Mouse (Mus musculus) cerebral cortex, adult 2 months (tissue): ENCODE measurements around the gene Oaz2.

Source experiments
- WGBS: fragments of 180-500 bp; shearing (Covaris S2); methylation state at CpG from one replicate; pipeline ENCODE4 v1.1.7; 2018; 5-methylcytosine and 5-hydroxymethylcytosine counted together

Gene Oaz2

DNA sequence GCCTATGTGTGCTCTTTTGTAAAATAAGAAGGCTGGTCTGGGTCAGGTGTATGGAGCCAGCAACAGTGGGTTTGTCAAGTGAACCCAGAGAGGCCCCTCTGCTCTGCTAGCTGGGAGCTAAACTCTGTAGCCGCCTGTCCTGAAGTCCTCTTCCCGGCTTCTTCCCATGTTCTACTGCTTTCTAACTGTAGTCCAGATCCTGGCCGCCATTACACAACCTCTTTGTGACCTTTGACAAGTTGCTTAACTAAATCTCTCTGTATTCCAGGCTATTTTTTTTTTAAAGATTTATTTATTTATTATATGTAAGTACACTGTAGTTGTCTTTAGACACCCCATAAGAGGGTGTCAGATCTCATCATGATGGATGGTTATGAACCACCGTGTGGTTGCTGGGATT, 14.1 kb upstream of the Oaz2 start:
- 95% methylated on average over 4 of the region's 4 CpGs for WGBS

DNA sequence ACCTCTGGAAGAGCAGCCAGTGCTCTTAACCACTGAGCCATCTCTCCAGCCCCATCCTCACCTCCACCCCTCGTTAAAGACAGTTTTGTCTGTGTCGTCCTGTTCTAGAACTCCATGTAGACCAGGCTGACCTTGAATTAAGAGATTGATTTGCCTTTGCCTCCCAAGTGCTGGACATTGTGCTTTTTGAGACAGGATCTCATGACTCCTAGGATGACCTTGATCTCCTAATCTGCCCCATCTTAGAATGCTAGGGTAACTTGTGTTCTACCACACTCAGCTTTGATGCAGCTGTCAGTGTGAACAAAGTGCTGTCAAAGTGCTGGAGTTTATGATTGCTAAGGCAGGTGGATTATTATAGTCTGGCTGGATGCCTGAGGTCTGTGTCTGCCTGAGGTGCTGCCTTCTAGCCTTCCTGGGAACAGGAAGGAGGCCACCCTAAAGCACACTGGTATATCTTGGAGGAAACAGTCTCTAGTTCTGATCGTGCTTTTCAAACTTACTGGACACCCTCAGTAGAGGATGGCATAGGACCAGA, 13.0 kb upstream of the Oaz2 start:
- WGBS: 90% methylated on average over 3 of the region's 3 CpGs

DNA sequence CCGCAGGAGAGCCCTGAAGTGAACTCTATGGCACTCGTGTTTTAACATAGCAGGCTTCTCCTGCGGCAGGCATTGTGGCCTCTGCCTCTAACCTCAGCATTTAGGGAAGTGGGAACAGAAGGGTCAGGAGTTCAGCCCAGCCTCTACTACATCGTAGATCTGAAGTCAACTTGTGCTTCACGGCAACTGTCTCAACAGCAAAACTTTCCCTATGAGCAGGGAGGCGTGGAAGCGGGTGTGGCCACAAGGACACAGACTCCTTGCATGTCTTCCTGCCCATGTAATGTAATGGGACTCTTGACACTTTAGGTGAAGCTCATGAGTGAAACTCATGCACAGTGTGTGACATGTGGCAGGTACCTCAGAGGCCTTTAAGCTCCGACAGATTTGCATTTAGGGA, 12.3 kb upstream of the Oaz2 start:
- WGBS: 87% methylated on average over 8 of the region's 8 CpGs

DNA sequence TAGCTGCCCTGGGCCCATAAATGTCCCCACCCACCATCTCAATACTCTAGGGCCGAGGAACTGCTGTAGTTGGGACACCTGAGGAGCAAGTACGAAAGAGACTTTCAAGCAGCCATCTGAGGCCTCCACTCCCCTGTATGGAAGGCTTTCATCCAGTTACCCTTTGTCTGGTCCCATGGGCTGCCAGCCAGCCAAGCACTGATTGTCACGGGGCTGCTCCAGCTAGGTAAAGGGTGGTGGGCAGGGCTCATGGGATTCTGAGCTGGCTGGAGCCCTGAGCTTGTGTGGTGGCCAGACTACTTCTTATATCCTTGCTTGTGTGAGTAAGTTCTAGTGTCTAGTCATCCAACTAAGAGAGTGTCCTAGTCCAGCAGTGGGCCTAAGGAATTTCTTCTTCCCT, 10.6 kb upstream of the Oaz2 start:
- WGBS: 80% methylated on average over 3 of the region's 3 CpGs

DNA sequence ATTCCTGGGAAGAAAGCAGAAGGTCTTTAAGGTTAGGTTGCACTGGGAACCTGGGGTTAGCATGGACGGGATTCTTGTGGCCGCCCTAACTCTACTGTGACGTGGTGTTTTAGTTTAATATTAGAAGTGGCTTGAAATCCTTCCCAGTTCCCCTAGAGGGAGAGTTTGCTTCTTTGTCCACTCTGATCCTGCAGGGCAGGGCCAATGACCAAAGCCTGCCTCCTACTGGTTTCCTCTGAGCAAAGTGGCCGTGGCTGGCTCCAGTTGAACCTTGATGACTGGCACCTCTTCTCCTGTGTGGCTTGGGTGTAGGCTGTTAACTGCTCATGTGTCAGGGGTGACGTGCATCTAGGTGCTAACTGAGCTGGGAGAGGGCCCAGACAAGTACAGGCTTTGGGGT, 6.8 kb upstream of the Oaz2 start:
- 73% methylated on average over 5 of the region's 5 CpGs for WGBS

DNA sequence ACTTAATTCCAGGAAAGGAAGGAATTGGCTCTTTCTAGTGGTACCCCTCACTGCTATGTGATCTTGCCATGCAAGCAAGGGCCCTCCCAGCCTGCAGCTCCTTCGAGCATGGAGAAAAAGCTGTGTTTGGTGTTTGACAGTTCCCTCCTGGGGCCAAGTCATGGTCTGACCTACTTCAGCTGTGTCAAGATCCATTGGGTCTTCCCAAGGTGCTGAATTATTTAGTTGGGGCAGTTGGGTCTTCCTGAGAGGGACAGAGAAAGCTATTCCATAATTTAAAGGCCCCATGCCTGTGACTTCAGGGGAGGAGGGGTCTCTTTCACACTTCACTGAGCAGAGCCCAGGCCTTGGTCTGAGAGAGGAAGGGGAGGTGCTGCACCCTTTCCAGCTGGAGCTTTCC, 6.3 kb upstream of the Oaz2 start:
- WGBS: 90% methylated on average over 1 of the region's 1 CpGs

DNA sequence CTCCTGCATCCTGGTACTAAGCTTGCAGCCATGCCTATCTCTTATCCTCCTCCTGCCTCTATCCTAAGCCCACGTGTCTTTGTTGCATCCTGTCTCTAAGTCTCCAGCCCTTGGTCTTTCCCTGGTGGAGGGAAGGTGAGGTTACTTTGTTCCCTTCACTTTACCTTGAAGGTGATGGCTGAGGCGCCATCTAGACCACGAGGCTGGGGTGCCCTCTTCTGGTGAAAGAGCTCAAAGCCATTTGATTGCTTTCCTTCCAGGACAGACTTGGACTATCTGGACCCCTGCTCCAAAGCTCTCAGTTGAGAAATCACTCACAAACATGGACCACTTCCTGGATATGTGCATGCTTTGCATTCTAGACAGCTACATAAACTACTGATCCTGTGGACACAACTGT, 3.6 kb upstream of the Oaz2 start:
- whole genome bisulfite sequencing: 4% methylated on average over 3 of the region's 3 CpGs

DNA sequence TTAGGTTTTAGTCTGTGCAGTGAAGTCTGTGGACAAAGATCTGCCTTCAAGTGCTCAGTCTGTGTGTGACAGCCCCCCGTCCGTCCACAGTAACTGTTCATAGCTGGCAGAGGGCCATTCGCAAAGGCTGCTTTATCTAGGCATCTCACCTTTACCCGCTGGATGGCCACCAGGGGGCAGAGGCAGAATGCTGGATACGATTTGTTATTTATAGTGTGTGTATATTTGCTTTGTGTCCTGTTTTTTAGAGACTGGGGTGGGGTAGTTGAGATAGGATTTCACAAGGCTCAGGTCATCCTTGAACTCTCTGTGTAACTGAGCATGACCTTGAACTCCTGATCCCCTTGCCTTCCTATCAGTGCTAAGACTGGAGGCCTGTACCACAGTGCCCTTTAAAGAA, 1.8 kb upstream of the Oaz2 start:
- 15% methylated on average over 5 of the region's 5 CpGs for WGBS

DNA sequence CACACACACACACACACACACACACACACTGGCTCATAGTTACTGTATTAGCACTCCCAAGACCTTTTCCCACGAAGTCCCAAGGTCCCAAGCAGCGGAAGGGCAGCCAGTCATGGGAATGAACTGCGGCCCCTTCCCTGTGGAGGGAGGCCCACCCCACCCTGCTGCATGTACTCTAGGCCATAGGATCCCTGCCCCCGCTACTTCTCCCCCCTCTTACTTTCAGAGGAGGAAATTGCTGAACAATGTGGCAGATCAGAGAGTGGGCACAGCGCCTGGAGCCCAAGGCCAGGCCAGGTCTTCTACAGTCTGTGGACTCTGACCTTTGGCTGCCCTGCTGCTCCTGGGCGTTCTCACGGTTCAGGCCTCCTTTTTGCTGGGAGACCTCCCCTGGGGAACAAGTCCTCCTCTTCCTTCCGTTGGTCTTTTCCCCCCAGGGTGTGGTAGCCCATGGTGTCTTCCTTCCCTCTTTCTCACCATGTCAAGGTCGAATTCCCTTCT, 3.7 kb downstream of the Oaz2 start:
- WGBS: 69% methylated on average over 9 of the region's 9 CpGs

DNA sequence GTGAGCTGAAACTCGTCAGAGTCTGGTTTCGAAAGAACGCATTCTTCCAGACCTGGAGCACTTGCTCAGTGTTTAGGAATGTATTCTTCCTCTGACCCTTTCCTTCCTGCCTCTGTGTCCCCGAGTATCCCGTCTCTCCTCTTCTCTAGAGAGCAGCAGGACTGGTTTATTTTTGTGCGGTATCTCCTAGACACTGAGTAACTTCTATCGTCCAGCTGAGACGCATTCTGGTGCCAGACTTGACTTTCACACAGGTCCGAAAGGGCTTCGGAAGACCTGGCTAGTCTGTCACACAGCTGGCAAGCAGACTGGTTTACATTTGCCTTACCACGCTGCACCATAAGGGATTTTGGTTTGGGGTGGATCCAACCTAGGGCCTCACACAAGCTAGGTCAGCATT, 5.2 kb downstream of the Oaz2 start:
- WGBS: 66% methylated on average over 11 of the region's 11 CpGs

DNA sequence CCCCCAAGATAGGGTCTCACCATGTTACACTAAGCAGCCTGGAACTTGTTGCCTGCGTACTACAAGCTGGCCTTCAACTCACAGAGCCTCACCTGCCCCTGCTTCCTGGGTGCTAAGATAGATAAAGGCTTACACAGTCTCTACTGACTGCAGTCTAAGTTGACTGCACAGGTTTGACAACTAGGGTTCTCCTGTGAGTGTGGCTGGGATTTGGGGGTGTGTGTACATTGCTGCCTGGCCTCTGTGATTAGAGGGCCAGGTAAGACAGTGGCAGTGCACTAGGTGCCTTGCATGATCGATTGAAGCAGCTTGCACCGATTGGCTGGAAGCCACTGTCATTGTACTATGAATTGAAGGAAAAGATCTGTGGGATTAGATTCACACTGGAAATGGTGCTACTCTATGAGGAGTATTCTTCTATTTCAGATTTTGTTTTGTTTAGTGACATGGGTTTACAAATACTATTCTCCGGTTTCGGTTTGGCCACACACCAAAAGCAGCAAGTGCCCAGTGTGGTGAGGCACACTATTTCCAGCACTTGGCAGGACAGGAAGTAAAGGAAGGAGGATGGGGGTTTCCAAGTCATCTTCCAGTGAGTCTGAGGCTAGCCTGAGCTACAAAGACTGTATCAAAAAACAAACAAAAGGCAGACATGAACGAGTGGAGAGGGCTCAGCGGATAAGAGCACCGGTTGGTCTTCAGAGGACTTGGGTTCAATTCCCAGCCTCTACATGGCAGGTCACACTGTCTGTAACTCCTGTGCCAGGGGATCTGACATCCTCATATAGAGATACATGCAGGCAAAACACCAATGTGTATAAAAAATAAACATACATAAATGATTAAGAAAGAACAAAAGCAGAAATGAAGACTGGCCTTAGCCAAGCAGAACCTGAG, 7.9 kb downstream of the Oaz2 start:
- 39% methylated on average over 8 of the region's 8 CpGs for WGBS

DNA sequence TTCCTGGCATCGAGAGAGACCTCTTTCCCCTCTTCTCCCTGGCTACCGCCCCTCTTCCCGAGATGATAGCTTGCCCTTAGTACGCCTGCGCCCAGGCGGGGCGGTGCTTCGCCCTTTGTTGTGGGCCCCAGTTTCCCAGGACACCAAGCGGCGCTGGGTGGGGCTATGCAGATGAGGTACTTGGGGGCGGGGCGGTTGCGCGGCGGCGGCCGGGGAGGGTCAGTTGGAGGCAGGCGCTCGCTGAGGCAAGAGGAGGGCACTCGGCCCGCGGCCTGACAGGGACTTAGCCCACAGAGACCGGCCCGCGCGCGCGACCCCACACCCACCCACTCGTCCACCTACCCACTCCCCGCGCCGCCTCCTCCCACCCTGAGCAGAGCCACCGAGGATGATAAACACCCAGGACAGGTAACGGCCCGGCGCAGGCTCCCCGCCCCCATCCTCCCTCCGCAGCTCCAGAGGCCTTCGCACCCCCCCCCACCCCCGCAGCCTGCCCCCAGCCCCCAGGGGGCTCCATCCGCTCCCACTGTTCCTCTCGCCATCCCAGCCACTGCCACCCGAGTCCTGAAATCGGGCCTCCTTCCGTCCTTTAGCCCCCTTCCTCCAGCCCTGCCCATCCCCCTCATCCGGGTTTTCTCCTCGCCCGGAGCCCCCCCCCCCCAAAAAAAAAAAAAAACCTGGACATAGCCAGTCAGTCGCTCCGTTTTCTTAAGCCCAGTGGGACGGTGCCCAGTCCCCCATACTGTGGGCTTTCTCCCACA, 8.7 kb downstream of the Oaz2 start:
- WGBS: under 1% methylated on average over 48 of the region's 51 CpGs

DNA sequence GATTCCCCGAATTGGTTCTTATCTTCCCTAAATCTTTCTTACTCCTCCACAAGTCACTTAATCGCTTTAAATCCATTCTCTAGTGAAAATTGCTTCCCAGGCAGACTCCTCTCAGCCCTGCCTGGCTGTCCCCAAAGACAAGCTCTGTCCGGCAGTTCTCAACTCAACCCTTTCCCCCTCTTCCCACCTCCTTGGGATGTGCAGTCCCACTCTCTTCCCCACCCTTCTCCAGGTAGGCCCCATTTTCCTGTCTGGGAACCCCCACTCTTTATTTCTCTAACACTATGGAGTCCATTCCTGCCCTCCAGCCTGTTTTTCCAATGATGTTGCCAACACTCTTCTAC, 9.3 kb downstream of the Oaz2 start:
- 0% methylated on average over 3 of the region's 3 CpGs for WGBS

DNA sequence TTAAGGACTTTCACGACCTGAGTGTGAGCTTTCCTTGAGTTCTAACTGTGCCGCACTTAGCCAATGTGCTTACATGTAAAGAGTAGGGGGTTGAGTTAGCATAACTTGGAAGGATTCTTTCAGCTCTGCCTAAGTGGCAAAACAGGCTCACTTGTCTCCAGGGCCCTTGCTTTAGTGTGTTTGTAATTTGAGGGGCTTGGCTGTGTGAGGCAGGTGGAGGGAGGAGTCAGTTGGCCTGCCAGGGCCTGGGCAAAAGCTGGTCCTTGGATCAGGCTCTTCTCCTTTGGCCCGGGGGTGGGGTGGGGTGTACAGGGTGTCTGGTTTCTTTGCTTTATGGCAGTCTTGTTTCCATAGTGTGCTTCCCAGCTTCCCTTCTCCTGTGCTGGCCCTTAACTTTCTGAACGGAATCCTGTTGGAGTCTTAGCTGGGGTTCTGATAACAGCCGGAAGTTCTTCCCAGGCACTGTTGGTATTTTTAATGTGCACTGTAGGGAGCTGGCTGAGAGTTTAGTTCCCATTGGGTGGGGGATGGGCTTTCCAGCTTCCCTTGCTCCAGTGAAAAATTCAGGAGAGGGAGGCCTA, 11.5 kb downstream of the Oaz2 start:
- WGBS: 12% methylated on average over 5 of the region's 5 CpGs

DNA sequence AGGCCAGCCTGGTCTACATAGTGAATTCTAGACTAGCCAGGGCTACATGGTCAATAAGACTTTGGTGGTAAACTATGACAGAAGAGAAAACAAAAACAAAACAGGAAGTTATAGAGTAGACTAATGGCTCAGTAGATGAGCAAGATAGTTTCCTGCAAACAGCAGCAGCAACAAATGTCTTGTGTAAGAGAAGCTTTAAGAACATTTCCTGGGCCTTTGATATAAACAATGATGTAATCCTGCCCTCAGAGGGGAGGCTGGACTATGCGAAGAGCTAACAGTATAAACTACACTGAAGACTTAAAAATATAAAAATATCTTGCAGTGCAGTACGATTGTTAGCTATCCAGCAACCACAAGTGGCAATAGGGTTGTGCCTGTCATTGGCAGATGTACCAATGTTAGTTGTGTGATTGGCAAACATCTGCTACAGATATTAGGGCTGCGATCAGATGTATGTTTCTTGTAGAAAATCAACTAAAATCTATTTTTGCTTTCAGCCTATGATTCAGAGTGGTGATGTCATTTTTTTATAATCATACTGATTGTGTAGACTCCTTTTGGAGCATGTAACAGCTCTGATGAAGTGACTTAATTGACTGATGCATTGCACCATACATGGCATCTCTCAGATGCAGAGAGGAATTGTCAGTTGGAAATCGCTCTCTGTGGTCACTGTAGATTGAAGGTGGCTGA, 13.3 kb downstream of the Oaz2 start:
- WGBS: 34% methylated on average over 4 of the region's 4 CpGs

DNA sequence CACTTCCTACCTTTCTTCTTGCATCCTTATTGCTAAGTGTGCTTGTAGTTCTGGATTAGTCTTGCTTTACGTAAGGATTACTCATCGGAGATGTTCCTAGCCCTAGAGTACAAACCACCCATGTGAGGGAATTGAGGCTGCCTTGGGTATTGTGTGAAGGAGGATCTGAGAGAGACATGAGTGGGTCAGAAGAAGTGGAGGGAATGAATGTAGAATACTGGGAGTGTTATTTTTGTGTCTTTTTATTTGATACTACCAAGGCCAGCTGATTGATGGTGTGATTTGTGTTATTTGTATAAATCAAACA, 13.8 kb downstream of the Oaz2 start:
- 32% methylated on average over 2 of the region's 2 CpGs for WGBS

DNA sequence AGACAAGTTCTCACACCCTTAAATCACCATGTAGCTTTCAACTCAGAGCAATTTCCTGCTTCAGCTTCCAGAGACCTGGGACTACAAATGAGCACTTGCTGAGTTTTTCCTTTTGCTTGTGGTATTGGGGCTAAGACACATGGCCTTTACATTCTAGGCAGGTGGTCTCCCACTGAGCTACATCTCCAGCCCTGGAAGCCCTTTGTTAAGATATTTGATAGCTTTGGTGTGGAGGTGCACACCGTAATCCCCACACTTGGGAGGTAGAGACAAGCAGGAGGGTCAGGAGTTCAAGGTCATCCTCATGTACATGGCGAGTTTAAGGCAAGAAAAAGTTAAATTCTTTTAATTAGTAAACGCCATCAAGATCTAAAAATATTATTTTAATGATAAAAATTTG, 14.4 kb downstream of the Oaz2 start:
- 89% methylated on average over 3 of the region's 3 CpGs for WGBS

DNA sequence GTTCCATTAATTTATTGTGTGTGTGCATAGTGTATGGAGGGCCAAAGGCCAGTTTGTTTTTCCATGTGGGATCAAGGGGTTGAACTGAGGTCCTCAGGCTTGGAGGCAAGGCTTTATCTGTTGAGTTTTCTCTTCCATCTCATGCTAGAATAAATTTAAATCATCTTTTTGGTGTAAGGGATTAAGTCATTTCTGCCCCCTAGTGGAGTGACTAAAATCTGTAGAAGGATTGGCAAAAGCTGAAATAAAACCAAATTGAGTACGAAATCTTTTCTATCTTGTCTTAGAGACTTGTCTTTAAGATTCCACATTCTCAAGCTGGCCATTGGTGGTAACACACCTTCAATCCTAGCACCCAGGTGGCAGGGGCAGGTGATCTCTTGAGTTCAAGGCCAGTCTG, 15.2 kb downstream of the Oaz2 start:
- 17% methylated on average over 1 of the region's 1 CpGs for WGBS

DNA sequence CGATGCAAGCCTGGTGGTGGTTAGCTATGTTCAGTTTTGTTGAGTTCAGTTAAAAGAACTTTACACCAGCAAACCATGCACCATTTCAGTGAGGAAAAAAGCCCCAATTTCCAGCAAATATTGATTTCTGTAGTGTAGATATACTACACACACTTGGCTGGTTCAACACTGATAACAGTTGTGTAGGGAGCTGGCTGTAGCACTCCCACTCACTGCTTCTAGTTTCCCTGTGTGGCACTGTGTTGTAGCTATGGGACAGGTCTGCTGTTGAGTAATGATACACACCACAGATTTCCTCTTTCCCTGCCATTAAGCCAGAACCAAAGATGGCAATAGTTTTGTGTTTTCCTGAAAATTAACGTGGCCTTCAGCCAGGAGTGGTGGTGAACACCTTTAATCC, 16.9 kb downstream of the Oaz2 start:
- WGBS: 70% methylated on average over 2 of the region's 2 CpGs

DNA sequence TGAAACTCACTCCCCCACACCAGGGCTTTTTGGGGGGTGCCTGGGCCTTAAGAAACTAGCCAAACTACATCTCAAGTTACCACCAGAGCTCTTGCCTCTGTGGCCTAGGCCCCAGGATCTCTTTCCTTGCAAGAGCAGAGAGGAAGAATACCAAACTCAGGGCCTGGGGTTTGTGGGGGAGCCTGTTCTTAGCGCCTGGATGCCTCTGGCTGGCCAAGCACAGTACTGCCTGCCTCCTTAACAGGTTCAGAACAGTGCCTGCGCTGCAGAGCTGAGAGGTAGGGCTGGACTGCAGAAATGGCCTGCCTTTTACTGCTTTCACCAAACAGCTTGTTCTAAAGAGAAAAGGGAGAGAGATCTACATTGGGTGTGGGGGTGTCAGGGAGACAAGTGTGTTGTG, 22.1 kb downstream of the Oaz2 start:
- 43% methylated on average over 2 of the region's 2 CpGs for WGBS

DNA sequence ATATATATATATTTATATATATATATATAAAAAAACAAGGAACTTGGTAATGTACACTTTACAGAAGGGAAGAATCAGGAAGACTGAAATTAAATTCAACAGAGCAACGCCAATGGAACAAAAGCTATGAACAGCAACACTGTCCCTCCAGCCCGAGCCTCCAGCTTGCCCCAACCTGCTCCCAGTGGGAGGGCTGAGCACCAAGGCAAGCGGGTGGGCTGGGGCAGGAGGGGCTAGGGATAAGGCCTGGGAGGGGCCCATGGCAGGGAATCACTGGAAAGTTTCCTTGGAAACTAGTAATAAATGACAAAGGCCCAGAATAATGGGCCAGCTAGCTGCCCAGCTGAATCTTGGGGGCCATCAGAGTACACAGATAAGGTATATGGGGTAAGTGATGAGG, 24.7 kb downstream of the Oaz2 start:
- WGBS: 36% methylated on average over 3 of the region's 3 CpGs

DNA sequence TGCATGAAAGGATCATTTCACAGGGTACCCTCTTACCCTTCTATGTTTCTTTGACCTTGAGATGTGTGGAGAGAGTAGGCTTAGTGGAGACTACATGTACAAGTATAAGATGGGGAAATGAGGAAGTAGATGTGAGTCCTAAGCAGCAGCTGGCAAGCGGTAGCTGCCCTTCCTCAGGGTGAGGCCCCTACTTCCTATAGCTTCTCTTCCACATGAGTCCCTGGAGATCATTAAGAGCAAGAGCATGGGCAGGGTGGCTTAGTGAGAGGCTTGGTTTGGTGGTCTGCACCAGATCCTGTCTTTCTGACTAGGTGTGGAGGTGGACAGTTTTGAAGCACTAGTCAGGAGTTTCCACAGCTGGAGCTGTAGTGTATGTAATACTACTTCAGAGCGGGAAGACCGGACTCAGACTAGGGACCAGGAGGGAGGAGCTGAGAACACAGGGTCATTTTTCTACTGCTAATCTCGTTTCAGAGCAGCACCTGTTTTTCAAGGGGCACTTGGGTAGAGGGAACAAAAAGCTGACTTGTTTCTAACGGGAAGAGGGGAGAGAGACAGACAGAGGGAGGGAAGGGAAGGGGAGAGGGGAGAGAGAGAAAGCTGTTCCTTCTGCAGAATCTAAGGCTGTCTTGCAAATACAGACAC, 25.3 kb downstream of the Oaz2 start:
- WGBS: 55% methylated on average over 5 of the region's 5 CpGs
